Mouse (Mus musculus) bone marrow, adult 2 months (tissue): ENCODE data around the gene Gm5935. TPM values are rescaled to one million over a fixed set of nuclear protein-coding genes. Genes with fewer than 3 reads are reported as not detected.
"Not testable (repeated sequence)": the region's sequence is repeated elsewhere in the genome, so short reads cannot be mapped to it uniquely, and the experiment has no call there.

Experiments
- H3K27ac ChIP-seq: fragments of 200-500 bp; 2 replicates; pipeline ENCODE4 v1.5.1; 2012; ENCODE audit warnings: low read depth, mild to moderate bottlenecking, control low read depth, inconsistent platforms, low read length; ENCODE audit not compliant: control insufficient read depth, poor library complexity, insufficient read depth
- H3K4me1 ChIP-seq: fragments of 200-500 bp; 2 replicates; pipeline ENCODE4 v1.6.1; 2011; ENCODE audit warnings: low read length; ENCODE audit not compliant: control insufficient read depth, insufficient read depth
- H3K4me3 ChIP-seq: fragments of 200-500 bp; replicated peaks from 2 replicates; pipeline ENCODE3; 2011; ENCODE audit warnings: mild to moderate bottlenecking, low read depth, low read length, control low read depth; ENCODE audit not compliant: control insufficient read depth
- WGBS: fragments of 180-500 bp; shearing (Covaris S2); methylation state at CpG from one replicate; pipeline ENCODE4 v1.1.7; 2018; 5-methylcytosine and 5-hydroxymethylcytosine counted together
- polyA plus RNA-seq: library from polyadenylated mRNA; stranded (reverse); fragments of >200 nt; gene quantifications from 2 replicates; pipeline ENCODE4 v1.2.4, GENCODE M21; 2011; ENCODE audit warnings: low replicate concordance; ENCODE audit not compliant: missing spikeins, insufficient read depth, insufficient read length

Gm5935 gene
- not detected in 2 replicates for polyA plus RNA-seq

DNA sequence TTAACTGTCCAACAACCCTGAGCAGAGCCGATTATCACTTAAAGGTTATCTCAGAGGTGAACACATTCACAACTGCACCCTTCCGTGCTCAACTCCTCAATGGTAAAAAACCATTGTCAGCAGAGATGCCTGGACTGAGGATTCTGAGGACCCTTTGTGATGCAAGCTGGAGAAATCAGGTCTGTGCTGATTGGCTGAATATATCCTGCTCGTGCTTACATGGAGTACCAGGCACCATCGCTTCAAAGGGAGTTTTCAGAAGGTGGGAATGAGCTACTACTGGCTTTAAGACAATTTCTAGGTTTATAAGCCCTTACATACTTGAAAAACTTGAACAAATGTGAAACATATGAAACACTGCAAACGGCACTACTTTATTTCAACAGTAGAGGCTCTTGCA lies at the start of gene Gm5935:
Gene Gm5935, minus strand, starts transcription at position 101 of the 400 bp plus-strand sequence.
- not testable (repeated sequence) for H3K4me1 ChIP-seq, H3K4me3 ChIP-seq, H3K27ac ChIP-seq
- WGBS, result 71% methylated on average over 5 of the region's 5 CpGs

Other genes starting within 250 kb of the Gm5935 start
- gene Gm4297, start 200.3 kb downstream of the Gm5935 start, polyA plus RNA-seq, result not detected in 2 replicates